Mouse (Mus musculus) induced T-regulatory cell, adult 2 months (primary cell): Measurements from ENCODE around the gene B4galnt3.

Experiments
- DNase-seq: peaks from one replicate; pipeline ENCODE4 v3.0.0-alpha.2; 2012; ENCODE audit warnings: low read depth

The B4galnt3 gene

DNA sequence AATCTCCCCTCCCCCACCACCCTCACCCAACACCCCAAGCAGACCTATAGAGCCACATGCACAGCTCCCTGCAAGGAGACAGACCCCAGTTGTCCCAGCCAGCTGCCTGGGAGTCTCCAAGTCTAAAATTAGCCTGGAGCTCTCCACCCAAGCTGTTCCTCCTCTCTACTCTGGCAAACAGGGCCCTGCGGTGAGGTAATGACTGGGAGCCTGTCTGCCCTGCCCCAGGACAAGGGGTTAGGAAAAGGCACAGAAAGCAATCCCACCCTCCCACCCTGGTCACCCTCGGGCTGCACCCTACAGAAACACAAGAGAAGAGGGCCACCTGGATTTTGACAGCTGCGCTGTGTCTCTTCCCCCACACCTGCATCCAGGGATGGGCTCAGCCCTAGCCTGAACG is 19.5 kb downstream of the B4galnt3 start:
- no peak for DNase-seq

DNA sequence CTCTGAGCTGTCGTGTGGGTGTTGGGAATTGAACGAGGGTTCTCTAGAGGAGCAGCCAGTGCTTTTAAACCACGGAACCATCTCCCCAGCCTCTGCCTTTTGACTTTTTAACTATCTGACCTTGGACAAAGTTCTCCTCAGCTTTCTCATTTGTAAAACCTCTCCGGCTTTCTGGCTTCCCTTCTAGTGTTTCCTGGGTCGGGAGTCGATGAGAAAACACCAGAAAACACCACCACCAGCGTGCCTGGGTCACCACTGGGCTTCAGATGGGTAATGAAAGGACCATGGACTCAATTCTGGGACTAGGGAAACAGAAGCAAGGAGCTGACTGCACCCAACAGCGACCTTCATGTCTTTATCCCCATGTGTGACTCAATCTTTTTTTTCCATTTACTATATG is 20.2 kb downstream of the B4galnt3 start:
- DNase-seq, result no peak

DNA sequence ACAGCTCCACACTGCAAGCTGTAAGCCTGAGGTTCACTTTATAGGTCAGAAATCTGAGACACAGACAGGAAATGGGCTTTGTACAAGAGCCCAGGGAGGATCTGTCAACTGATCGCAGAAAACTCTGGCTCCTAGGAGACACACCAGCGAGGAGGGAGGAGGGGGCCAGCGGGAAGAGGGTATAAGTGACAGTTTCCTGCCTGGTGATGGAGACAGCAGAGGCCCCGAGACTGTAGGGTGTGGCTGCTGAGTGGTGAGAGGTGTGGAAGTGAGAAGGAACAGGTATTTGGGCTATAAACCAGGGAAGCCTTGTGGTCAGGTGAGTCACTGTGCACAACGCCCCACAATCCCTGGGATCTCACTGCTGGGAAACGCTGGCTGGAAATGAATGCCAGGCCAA is 30.2 kb downstream of the B4galnt3 start:
- no peak for DNase-seq

DNA sequence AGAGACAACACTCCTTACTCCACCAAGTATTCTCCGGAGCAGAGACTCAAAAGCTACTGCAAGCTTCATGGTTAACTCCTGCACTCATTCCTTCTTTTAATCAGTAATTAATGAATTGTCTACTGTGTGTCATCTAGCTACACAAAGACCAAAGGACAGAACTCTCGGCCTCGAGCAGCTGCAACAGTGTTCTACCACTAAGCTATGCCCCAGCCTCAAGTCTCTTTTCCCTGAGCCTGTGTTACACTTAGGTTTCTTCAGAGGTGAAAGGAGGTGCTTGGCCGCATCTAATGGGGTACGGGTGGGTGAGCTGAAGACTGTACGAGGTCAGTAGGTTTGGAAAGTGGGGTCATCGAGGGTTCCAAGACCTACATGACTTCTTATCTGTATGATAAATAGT is 30.8 kb downstream of the B4galnt3 start:
- no peak for DNase-seq

DNA sequence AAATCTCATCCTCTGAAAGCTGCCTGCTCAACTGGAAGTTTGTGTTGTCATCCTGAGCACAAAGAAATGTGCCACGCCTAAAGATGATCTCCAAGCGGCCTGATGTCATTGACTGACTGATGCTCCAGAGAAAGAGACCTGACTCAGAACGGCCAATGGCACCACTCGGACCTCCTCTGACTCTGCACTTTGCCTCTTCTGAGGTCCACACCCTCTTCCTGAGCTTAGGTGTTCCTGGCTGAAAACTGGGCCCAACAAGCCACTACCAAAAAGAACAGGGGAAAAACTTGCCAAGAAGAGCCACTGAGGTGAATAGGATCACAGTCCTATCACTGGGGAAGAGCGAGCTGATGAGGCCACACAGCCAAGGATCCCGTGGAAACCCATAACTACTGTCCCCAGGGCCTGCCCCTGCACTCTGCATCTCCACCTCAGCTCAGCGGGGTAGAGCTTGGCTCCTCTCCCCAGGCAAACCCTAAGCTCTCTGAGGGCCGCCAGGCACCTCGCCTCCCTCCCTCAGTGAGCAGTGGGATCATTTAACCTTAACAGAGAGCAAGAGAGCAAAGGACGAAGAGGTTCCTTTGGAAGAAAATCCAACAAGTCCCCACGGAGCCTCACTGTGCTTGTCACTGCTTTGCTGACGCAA is 31.4 kb downstream of the B4galnt3 start:
- DNase-seq, result no peak

DNA sequence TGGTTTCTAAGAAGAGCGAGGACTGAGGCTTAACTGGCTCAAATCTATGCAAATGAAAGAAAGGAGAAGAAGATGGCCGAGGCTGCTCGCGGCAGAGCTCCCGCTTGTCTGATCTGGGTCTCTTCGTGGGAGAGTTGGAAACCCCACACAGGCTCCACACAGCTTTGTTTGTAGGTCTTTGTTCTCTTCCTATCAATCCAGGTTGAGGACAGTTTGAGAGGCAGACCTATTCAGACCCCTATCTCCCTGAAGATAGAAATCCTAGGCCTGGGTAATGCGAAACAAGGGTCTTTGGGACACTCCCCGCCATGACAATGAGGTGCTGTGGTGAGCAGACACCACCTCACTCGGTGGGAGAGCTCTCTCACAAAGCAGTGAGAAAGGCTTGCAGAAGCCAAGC is 34.9 kb downstream of the B4galnt3 start:
- DNase-seq, result no peak

DNA sequence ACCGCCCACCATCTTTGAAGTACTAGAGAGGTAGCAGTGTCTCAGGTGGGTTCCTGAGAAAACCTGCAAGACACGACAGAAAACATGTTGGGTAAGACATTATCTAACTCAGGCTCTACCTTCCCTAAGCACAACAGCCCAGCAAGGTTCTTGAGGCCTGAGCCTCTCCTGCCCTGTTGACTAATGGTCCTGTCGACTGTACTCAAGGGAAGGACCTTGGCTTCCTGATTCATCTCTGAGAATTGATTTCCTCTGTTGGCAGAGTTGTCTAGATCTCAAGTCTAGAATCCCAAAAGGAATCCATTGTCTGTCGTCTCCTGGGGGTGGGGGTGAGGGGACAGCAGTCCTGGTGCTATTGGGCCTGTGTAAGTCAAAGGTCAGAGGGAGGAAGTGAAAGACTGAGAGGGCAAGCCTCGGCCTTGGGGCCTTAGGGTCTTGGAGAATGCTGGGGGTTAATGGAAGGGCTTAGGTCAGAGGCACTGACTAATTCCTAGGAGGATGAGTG is 37.9 kb downstream of the B4galnt3 start:
- no peak for DNase-seq

DNA sequence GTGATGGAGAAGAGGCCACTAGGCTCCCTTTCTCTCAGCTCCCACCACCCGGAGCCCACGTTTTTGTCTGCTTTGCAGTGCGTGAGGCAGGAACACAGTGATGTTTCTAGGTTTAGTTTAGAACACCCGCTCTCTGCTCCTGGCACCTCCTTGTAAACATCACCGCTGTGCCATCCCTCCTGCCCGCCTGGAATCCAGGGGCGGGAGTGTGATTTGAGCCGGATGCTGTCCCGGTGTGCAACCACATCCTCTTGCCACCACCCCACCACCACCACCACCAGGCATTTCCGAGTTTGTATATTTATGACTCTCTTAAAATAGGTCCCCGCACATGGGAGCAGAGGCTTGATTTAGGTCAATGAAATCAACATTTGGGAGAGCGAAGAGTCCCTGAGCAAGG is 38.7 kb downstream of the B4galnt3 start:
- peak; percentile 4 for DNase-seq

DNA sequence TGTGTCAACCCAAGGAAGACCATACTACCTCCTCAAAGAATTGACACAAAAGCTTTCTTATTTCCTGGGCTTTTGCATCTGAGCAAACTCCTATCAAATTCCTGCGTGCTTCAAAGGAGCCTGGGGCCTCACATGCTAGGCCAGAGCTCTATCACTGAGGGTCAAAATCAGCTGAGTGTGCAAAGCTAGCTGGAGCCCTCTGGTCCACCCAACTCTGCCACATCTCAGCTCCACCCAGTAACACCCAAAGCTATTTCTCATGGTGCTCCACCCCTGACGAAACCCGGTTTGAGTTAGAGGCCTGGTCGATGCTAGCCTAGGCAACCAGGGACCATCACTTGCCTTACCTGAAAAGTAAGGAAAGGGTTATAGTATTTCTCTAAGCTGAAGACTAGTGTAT is 39.2 kb downstream of the B4galnt3 start:
- DNase-seq, result no peak

DNA sequence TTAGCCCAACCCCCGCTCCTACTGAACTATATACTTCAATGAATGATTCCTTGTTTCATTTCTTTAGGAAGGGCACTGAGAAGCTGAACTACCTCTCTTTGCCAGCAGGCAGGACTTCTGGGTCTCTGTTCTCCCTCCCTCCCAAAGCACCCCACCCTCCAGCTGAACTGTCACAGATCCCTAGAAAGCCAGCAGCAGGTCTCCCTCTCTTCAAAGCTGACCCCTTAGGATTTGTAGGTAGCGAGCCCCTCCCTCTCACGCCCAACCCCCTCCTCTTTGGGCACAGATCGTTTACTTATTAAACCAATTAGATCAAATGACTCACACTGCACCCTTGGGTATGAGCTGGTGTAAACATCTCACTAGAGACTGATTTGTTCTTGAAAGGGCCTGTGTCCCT is 39.7 kb downstream of the B4galnt3 start:
- no peak for DNase-seq

DNA sequence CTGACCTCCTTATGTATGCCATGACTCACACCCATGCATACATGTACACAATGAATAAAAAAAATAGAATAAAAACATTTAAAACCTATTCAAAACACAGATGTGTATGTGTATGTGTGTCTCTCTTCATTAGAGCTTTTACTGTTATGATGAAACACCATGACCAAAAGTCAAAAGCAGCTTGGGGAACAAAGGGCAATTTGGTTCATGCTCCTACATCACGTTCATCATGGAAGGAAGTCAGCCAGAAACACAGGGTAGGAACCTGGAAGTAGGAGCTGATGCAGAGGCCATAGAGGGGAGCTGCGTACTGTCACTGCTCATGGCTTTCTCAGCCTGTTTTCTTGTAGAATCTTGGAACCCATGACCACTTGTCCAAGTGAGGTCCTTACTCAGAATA is 41.6 kb downstream of the B4galnt3 start:
- no peak for DNase-seq

DNA sequence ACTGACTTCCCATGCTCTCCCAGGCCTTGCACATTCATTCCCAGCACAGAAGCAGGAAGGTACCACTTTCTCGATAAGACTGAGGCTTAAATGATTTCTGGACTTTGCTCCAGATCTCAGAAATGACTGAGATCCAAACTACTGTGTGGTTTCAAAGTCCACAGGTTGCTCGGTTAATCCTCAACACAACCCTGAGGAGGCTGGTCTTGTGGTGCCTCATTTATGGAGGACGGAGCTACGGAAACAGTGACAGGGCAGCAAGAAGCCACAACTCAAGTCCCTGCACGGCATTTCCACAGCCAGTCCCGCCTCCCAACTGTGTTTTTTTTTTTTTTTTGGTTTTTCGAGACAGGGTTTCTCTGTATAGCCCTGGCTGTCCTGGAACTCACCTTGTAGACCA is 43.3 kb downstream of the B4galnt3 start:
- DNase-seq, result no peak

DNA sequence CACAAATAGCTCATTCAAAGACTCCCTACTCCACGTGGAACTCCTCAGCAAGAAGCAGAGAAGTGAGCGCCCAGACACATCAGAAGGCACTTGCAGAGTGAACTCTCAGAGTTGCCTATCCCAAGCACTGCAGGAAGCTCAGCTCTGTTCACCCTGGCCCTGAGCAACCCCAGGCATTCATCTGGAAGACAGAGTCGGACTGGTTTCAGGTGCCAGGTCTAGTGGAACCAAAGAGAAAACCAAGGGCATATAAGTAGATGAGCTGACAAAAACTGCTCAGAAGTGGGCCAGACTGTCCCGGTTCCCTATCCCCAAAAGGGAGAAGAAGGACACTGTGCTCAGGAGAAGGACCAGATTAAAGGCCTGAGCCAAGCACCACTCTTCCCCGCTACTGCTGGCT is 44.5 kb downstream of the B4galnt3 start:
- no peak for DNase-seq

DNA sequence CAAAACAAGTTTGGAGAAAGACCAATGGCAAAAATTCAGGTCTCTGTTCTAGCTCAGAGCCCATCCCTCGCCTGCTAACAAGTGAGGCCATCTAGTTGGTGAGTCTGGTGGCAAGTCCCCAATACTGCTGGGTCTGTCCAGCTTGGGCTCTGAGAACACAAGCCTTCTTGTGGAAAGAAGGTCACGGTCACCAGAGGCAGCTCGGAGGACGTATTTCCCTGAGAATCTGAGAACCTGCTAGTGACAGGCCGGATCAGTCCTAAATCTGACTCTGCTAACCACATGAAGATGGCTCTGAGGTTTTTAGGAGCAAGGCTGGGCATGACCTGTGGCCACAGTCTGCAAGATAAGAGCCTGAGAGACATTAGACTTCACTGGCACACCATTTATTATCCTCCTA is 47.7 kb downstream of the B4galnt3 start:
- no peak for DNase-seq

DNA sequence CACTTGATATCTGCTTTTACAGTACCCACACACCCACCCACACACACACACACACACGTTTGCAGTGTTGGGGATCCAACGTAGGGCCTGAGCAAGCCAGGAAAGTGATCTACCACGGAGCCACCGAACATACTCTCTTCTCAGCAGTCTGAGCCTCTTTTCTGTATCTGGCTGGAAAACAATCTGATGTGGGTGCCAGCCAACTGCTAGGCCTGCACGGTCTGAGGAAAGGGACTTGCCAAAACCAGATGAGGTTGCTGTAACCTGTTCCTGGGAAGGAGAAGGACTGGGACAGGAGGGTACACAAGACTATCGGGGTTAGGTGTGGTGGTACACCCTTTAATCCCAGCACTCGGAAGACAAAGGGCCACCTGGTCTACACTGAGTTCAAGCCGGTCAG is 51.1 kb downstream of the B4galnt3 start:
- DNase-seq, result no peak

DNA sequence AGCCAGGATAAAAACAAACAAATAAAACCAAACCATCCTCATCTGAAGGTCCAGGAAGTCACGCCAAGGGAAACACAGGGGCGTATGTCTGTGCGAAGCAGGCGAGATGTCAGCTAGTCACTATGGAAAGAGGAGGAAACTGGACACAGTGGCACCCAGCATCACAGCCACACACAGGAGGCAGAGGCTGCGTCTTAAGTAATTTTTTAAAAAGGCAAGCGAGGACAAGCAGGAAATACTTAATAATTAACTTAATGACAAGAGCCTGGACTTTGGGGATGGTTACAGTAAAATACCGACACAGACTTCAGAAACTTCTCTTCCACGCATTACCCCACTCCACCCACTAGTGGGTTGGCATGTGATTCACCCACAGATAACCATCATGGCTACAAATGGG is 51.8 kb downstream of the B4galnt3 start:
- no peak for DNase-seq

DNA sequence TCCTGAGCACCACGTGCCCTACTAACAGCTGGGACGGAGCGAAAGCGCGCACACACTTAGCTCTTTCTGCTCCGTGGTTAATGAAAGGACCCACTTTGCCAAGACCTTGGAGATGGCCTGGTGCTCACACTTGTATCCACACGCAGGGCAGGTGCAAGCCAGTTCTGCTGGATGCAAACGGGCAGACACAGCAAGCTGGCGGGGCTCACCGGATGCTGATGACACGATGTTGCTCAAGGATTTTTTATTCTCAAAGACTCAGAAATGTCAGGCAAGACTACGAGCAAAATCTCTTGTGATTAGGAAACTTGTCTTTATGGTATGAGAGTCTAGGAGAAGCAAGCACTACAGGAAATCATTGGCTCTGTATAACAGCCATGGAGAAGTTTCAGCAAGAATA is 52.9 kb downstream of the B4galnt3 start:
- DNase-seq, result no peak

DNA sequence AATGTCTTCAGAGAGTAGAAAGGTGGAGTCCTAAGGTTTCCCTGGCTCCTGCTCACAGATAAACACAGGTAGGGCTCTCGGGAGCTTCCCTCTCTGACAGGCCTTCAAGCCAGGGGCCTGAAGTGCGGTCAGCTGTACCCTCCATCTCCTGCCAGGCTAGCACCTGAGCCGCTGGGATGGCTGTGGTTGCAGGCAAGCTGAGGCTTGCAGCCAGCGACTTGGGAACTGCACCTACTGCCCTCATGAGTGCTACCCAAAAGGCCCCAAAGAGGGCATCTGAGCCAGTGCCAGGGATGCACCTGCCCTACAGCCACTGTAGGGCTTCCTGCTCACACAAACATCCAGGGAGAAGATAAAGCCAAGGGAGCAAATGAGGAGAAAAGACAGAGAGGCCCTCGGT is 53.9 kb downstream of the B4galnt3 start:
- no peak for DNase-seq

DNA sequence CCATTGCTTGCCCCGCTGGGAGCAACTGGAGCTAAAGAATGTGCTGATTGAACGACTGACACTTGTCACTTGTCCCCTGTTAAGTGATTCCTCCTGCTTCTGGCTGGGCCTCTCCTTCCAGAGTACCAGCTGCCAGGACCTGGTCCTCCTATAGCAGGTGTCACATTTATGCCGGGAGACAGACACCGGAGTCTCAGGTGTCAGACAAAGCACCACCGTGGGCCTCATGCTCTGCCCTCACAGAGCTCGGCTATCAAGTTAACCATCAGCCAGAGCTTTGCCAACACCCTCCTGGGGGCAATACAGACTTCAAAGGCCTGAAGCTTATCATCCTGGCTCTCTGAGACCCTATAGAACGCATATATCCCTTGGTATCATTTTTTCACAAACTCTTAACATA is 58.5 kb downstream of the B4galnt3 start:
- no peak for DNase-seq

DNA sequence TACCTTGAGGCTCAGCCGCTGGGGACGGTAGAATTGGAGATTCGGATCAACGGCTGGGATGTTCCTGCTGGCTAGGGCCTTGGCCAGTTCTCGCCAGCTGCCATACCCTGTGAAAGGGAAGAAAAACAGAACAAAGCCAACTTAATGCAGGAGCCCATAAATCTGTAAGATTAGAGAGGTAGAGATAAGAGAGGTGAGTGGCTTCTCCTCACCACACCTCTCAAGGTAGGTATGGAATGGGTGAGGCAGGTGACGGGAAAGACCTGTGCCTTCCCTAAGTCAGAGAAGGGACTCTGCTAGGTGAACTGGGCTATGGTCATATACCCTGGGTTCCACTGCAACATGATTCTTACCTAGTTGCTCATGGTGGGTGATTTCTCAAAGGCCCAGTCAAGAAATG is 61.5 kb downstream of the B4galnt3 start:
- DNase-seq, result no peak

DNA sequence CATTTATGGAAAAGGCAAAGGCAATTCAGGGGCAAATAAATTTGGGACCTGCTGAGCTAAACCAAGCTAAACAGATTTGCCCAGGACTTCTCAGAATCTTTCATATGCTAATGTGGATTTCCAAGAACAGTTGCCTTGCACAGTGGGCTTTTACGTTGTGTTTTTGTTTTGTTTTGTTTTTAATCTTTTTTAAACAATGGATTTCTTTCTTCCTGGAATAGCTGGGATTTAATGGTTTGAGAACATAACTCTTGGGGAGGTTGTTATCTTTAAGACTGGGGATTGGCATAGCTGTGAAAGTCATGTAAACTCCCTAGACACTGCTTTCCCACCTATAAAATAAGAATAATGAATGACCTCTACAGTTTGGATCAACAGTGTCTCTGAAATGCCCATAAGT is 63.9 kb downstream of the B4galnt3 start:
- DNase-seq, result no peak

DNA sequence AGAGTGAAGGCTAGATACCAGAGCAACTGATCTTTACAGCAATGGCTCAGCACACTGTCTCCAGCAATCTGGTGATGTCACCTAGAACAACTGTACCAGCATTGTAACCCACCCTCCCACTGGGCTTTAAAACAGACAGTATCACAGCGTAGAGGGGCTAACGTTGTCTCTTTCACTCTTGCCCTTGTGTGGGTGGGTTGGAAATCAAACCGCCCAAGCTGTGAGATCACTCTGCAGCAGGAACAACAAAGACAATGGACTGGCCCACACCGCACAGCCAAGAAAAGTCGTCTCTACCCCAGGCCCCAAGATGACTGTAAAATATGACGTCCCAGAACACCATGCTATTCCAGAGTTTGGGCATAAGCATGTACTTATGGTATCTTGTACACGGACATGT is 64.6 kb downstream of the B4galnt3 start:
- DNase-seq, result no peak

DNA sequence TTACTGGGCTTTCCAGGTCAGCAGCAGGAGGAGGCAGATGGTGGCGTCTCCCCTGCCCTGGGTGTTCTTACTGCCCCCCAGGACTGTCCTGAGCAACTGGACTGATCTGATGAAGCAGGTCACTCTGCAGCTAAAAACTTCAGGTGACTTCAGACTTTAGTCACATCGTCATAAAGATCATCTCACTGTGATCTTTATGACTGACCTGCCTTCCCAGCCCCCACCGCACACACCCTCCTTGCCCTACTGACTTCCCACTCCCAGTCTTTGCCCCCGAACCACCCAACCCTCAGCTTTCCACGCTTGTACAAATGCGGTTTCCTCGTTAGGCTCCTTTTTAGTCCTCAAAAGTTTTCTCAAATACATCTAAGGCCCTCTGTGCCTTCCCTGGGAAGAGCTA is 67.3 kb downstream of the B4galnt3 start:
- DNase-seq, result no peak

DNA sequence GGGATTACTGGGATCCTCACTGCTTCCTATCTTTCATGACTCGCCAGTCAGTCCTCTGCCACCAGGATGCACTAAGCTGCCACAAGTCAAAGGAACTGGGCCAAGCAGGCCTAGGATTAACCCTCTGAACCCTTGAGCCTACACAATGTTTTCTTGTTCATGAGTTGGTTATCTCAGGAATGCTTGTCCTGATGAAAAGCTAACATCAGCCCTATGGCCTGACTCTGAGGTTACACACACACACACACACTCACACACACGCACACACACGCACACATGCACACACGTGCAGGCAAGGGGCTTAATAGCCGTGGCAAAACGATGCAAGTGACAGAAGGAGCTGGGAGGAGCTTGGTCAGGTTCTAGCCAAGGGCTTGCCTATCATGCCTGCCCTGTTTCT is 69.0 kb downstream of the B4galnt3 start:
- DNase-seq, result no peak

DNA sequence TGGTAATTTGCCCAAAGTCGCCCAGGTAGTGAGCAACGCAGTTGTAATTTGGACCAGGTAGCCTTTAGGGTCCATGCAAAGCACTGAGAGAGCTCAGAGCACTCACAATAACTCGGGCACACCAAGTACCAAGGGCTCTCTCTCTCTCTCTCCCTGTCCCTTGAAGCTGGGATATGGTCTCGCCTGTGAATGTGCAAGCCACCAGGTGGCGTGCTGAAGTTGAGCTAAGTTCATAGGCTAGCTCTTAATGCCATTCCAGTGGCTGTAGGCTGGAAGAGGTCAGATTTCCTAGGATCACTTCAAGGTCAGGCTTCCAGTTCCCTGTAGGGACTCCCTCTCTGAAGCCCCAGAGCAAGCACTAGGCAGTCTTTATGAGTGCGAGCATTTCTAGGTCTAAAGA is 71.7 kb downstream of the B4galnt3 start:
- peak; percentile 52 for DNase-seq
